Mouse (Mus musculus): ENCODE data around the gene Spaca6. TPM values are rescaled to one million over a fixed set of nuclear protein-coding genes. Genes with fewer than 3 reads are reported as not detected.
A peak's percentile ranks its signal among the peaks of the same experiment; 100 is the strongest.

The Spaca6 gene
- polyA plus RNA-seq, 1 experiment = 21.3 TPM

GRCm38 (mm10) chr17:17849906-17850712 lies 23.2 kb downstream of the Spaca6 start:
- WGBS = 45% methylated on average over 55 of the region's 55 CpGs
- TF ChIP-seq POLR2A (IDR thresholded peaks at IDR 0.05; ENCODE audit: borderline replicate concordance, control insufficient read depth, low read depth, low read length) (no peak), CTCF (IDR thresholded peaks at IDR 0.05; ENCODE audit: control insufficient read depth, insufficient read depth, low read length) (no peak)
- Histone ChIP-seq H3K4me1 (ENCODE audit: control insufficient read depth, insufficient read depth, low read length) (no peaks in the 10 kb centered on the region), H3K27ac (ENCODE audit: control insufficient read depth, insufficient read depth, low read depth, low read length, poor library complexity) (no peak overlapping the region), H3K4me3 (replicated peaks; ENCODE audit: control insufficient read depth, low read depth, low read length) (no peak overlapping the region)

- Histone ChIP-seq H3K4me3 (replicated peaks; ENCODE audit: control insufficient read depth, low read depth, low read length) (no peak within 1 kb of the TSS), H3K27ac (ENCODE audit: control insufficient read depth, insufficient read depth, low read depth, low read length, poor library complexity) (no peak within 1 kb of the TSS), H3K4me1 (ENCODE audit: control insufficient read depth, insufficient read depth, low read length) (no peaks in the 10 kb centered on the region)
- no peak for TF ChIP-seq POLR2A (IDR thresholded peaks at IDR 0.05; ENCODE audit: borderline replicate concordance, control insufficient read depth, low read depth, low read length)
- no peak for TF ChIP-seq CTCF (IDR thresholded peaks at IDR 0.05; ENCODE audit: control insufficient read depth, insufficient read depth, low read length)
- WGBS = 66% methylated on average over 8 of the region's 8 CpGs
Observed at GRCm38 (mm10) chr17:17855064-17855838, 28.3 kb downstream of the Spaca6 start, which contains the start of gene Has1. Has1 (minus strand) TSS chr17:17855205.

DNA sequence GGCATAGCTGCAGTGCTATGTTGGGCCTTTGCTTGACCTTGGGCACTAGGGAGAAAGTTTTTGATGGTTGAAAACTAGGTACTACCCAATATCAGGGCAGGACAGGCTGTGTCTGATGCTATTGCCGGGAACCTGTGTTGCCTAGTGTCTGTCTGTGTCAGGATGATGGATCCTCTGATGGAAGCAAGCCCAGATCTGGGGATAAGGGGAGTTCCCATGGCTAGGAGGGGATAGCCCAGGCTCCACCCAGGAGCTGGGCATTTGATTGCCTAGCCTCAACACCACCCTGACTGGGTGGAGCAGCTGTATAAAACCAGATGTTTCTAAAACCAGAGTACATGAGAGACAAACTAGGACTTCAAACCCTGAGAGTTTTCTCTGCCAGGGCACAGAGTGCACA lies 29.7 kb downstream of the Spaca6 start:
- no peaks in the 10 kb centered on the region; the same call in 1 of the 2 replicates for H3K4me1 ChIP-seq (ENCODE audit: control insufficient read depth, insufficient read depth, low read length)
- no peak overlapping the region for H3K27ac ChIP-seq (ENCODE audit: control insufficient read depth, insufficient read depth, low read depth, low read length, poor library complexity)
- H3K4me3 ChIP-seq (replicated peaks; ENCODE audit: control insufficient read depth, low read depth, low read length) = no peak overlapping the region
- WGBS = 81% methylated on average over 1 of the region's 1 CpGs
- TF ChIP-seq POLR2A (IDR thresholded peaks at IDR 0.05; ENCODE audit: borderline replicate concordance, control insufficient read depth, low read depth, low read length) = no peak
- TF ChIP-seq CTCF (IDR thresholded peaks at IDR 0.05; ENCODE audit: control insufficient read depth, insufficient read depth, low read length) = no peak

DNA sequence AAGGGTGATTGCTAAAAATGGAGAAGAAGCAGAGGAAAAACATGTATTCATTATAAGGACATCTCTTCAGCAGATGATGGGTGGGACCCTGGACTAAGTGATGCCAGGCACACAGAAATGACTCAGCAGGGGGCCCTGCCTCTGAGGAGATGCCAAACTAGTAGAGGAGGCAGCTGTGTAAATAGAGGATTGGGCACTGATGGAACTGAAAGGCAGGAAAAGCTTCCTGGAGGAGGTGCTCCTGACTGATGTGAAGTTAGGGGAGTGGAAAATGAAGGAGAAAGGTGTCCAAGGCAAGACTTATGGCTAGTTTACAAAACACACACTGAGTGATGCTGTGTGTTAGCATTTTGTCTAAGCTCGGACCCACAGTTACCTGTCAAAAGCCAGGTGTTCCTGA lies 30.5 kb downstream of the Spaca6 start:
- WGBS = 63% methylated on average over 1 of the region's 1 CpGs

GRCm38 (mm10) chr17:17860110-17860509 lies 33.2 kb downstream of the Spaca6 start:
- Histone ChIP-seq H3K27ac (ENCODE audit: control insufficient read depth, insufficient read depth, low read depth, low read length, poor library complexity) (no peak overlapping the region), H3K4me1 (ENCODE audit: control insufficient read depth, insufficient read depth, low read length) (peaks cover 3% of the 10 kb centered on the region), H3K4me3 (replicated peaks; ENCODE audit: control insufficient read depth, low read depth, low read length) (no peak overlapping the region)
- TF ChIP-seq POLR2A (IDR thresholded peaks at IDR 0.05; ENCODE audit: borderline replicate concordance, control insufficient read depth, low read depth, low read length) (no peak), CTCF (IDR thresholded peaks at IDR 0.05; ENCODE audit: control insufficient read depth, insufficient read depth, low read length) (no peak)
- 44% methylated on average over 3 of the region's 3 CpGs for WGBS

More for the DNA sequence above, 30.5 kb downstream of the Spaca6 start:
- no peak for TF ChIP-seq POLR2A (IDR thresholded peaks at IDR 0.05; ENCODE audit: borderline replicate concordance, control insufficient read depth, low read depth, low read length)
- TF ChIP-seq CTCF (IDR thresholded peaks at IDR 0.05; ENCODE audit: control insufficient read depth, insufficient read depth, low read length) = no peak
- H3K4me1 ChIP-seq (ENCODE audit: control insufficient read depth, insufficient read depth, low read length) = peaks cover under 1% of the 10 kb centered on the region
- no peak overlapping the region for H3K4me3 ChIP-seq (replicated peaks; ENCODE audit: control insufficient read depth, low read depth, low read length)
- no peak overlapping the region for H3K27ac ChIP-seq (ENCODE audit: control insufficient read depth, insufficient read depth, low read depth, low read length, poor library complexity)

GRCm38 (mm10) chr17:17862360-17862759 lies 35.4 kb downstream of the Spaca6 start:
- 14% methylated on average over 1 of the region's 1 CpGs for WGBS
- no peak for TF ChIP-seq CTCF (IDR thresholded peaks at IDR 0.05; ENCODE audit: control insufficient read depth, insufficient read depth, low read length)
- TF ChIP-seq POLR2A (IDR thresholded peaks at IDR 0.05; ENCODE audit: borderline replicate concordance, control insufficient read depth, low read depth, low read length) = no peak
- no peak overlapping the region for H3K4me3 ChIP-seq (replicated peaks; ENCODE audit: control insufficient read depth, low read depth, low read length)
- H3K27ac ChIP-seq (ENCODE audit: control insufficient read depth, insufficient read depth, low read depth, low read length, poor library complexity) = no peak overlapping the region
- H3K4me1 ChIP-seq (ENCODE audit: control insufficient read depth, insufficient read depth, low read length) = peaks cover 3% of the 10 kb centered on the region

- no peak for TF ChIP-seq CTCF (IDR thresholded peaks at IDR 0.05; ENCODE audit: control insufficient read depth, insufficient read depth, low read length)
- no peak for TF ChIP-seq POLR2A (IDR thresholded peaks at IDR 0.05; ENCODE audit: borderline replicate concordance, control insufficient read depth, low read depth, low read length)
Observed at GRCm38 (mm10) chr17:17865168-17865567, 38.2 kb downstream of the Spaca6 start.

DNA sequence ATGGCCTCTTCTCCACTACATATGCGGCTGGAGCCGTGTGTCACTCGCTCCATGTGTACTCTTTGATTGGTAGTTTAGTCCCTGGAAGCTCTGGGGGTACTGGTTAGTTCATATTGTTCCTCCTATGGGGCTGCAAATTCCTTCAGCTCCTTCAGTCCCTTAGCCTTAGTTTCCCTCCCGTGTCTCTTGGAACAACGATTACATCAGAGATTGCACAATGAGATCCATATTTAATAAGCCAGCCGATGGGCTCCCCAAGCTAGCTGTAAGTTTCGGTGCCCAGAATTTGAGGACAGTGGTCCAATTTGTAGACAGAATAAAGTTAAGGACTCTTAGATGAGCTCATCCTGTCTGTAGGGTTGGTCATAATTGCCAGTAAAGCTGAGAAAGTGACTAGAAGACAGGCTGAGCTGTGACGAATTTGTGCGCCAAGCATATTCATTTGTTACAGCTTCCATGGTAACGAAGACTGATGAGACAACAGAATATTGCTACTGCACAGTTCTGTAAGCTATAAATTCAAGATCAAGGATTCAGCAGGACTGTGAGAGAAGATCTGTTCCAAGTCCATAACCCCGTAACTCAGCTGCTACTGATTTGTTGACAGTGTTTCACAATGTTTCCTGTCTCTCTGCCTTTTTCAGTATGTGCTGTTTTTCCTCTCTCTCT lies 40.0 kb downstream of the Spaca6 start:
- H3K27ac ChIP-seq (ENCODE audit: control insufficient read depth, insufficient read depth, low read depth, low read length, poor library complexity) = no peak overlapping the region
- TF ChIP-seq CTCF (IDR thresholded peaks at IDR 0.05; ENCODE audit: control insufficient read depth, insufficient read depth, low read length) (no peak), POLR2A (IDR thresholded peaks at IDR 0.05; ENCODE audit: borderline replicate concordance, control insufficient read depth, low read depth, low read length) (no peak)
- 56% methylated on average over 11 of the region's 11 CpGs for WGBS
- no peak overlapping the region for H3K4me3 ChIP-seq (replicated peaks; ENCODE audit: control insufficient read depth, low read depth, low read length)
- peaks cover 3% of the 10 kb centered on the region for H3K4me1 ChIP-seq (ENCODE audit: control insufficient read depth, insufficient read depth, low read length)

More at GRCm38 (mm10) chr17:17865168-17865567, 38.2 kb downstream of the Spaca6 start:
- Histone ChIP-seq H3K4me3 (replicated peaks; ENCODE audit: control insufficient read depth, low read depth, low read length) (no peak overlapping the region), H3K4me1 (ENCODE audit: control insufficient read depth, insufficient read depth, low read length) (peaks cover 3% of the 10 kb centered on the region), H3K27ac (ENCODE audit: control insufficient read depth, insufficient read depth, low read depth, low read length, poor library complexity) (peak overlapping the region; percentile 41; the same call in 1 of the 2 replicates)
- WGBS = 26% methylated on average over 2 of the region's 2 CpGs

Measured in bone marrow, adult 2 months (tissue).